Mouse (Mus musculus): Measurements from ENCODE around the gene Rel. TPM values are rescaled to one million over a fixed set of nuclear protein-coding genes. Genes with fewer than 3 reads are reported as not detected.

Gene Rel
- polyA plus RNA-seq, 1 experiment from 2014 or later: 0.96 TPM

- Histone ChIP-seq H3K4me1 (no peaks in the 10 kb centered on the region), H3K27ac (no peak overlapping the region), H3K4me2 (no peak overlapping the region), H3K9ac (no peak overlapping the region), H3K27me3 (no peaks in the 10 kb centered on the region), H3K36me3 (peaks cover 59% of the 10 kb centered on the region), H3K9me3 (no peaks in the 10 kb centered on the region), H3K4me3 (no peak overlapping the region)
- ATAC-seq (ENCODE audit: borderline replicate concordance, extremely low read depth, low FRiP score, low TSS enrichment): no peak
- 83% methylated on average over 3 of the region's 3 CpGs for WGBS
Measured at GRCm38 (mm10) chr11:23712299-23712698, 58.5 kb downstream of the Rel start.

GRCm38 (mm10) chr11:23704604-23705294 lies 66.0 kb downstream of the Rel start:
- Histone ChIP-seq H3K4me2 (no peak overlapping the region), H3K9ac (no peak overlapping the region), H3K9me3 (no peaks in the 10 kb centered on the region), H3K4me1 (no peaks in the 10 kb centered on the region), H3K4me3 (no peak overlapping the region), H3K27me3 (no peaks in the 10 kb centered on the region), H3K36me3 (peaks cover 24% of the 10 kb centered on the region), H3K27ac (no peak overlapping the region)
- WGBS: 88% methylated on average over 7 of the region's 7 CpGs
- ATAC-seq (ENCODE audit: borderline replicate concordance, extremely low read depth, low FRiP score, low TSS enrichment): no peak

- H3K9me3 ChIP-seq: no peaks in the 10 kb centered on the region
- 92% methylated on average over 3 of the region's 3 CpGs for WGBS
Measured at GRCm38 (mm10) chr11:23701831-23702230, 68.9 kb downstream of the Rel start.

GRCm38 (mm10) chr11:23699414-23700095 lies 71.2 kb downstream of the Rel start:
- ATAC-seq (ENCODE audit: borderline replicate concordance, extremely low read depth, low FRiP score, low TSS enrichment): no peak
- no peaks in the 10 kb centered on the region for H3K27me3 ChIP-seq
- no peak overlapping the region for H3K4me3 ChIP-seq
- H3K4me2 ChIP-seq: no peak overlapping the region
- H3K36me3 ChIP-seq: peaks cover 8% of the 10 kb centered on the region; the same call in 1 of the 2 replicates
- H3K9ac ChIP-seq: no peak overlapping the region
- no peaks in the 10 kb centered on the region for H3K4me1 ChIP-seq
- H3K27ac ChIP-seq: no peak overlapping the region
- WGBS: 64% methylated on average over 3 of the region's 3 CpGs
- no peaks in the 10 kb centered on the region for H3K9me3 ChIP-seq

More at GRCm38 (mm10) chr11:23701831-23702230, 68.9 kb downstream of the Rel start:
- Histone ChIP-seq H3K36me3 (peaks cover 12% of the 10 kb centered on the region; the same call in 1 of the 2 replicates), H3K9ac (no peak overlapping the region), H3K4me2 (no peak overlapping the region), H3K27ac (no peak overlapping the region), H3K27me3 (no peaks in the 10 kb centered on the region), H3K4me1 (no peaks in the 10 kb centered on the region), H3K4me3 (no peak overlapping the region)
- no peak for ATAC-seq (ENCODE audit: borderline replicate concordance, extremely low read depth, low FRiP score, low TSS enrichment)

GRCm38 (mm10) chr11:23698526-23698925 lies 72.2 kb downstream of the Rel start:
- no peak for ATAC-seq (ENCODE audit: borderline replicate concordance, extremely low read depth, low FRiP score, low TSS enrichment)
- Histone ChIP-seq H3K9me3 (no peaks in the 10 kb centered on the region), H3K4me1 (no peaks in the 10 kb centered on the region), H3K4me3 (no peak overlapping the region), H3K27ac (no peak overlapping the region), H3K9ac (no peak overlapping the region), H3K4me2 (no peak overlapping the region), H3K36me3 (peaks cover 4% of the 10 kb centered on the region; the same call in 1 of the 2 replicates), H3K27me3 (no peaks in the 10 kb centered on the region)
- WGBS: 63% methylated on average over 2 of the region's 2 CpGs

GRCm38 (mm10) chr11:23695847-23696246 lies 74.9 kb downstream of the Rel start:
- Histone ChIP-seq H3K4me1 (no peaks in the 10 kb centered on the region), H3K4me3 (no peak overlapping the region), H3K9ac (no peak overlapping the region), H3K9me3 (no peaks in the 10 kb centered on the region), H3K27me3 (no peaks in the 10 kb centered on the region), H3K27ac (no peak overlapping the region), H3K36me3 (no peaks in the 10 kb centered on the region), H3K4me2 (no peak overlapping the region)
- no peak for ATAC-seq (ENCODE audit: borderline replicate concordance, extremely low read depth, low FRiP score, low TSS enrichment)

GRCm38 (mm10) chr11:23693286-23693685 lies 77.5 kb downstream of the Rel start:
- no peak overlapping the region for H3K4me2 ChIP-seq
- whole genome bisulfite sequencing: 92% methylated on average over 2 of the region's 2 CpGs
- no peaks in the 10 kb centered on the region for H3K27me3 ChIP-seq
- H3K4me1 ChIP-seq: no peaks in the 10 kb centered on the region
- no peak overlapping the region for H3K9ac ChIP-seq
- H3K36me3 ChIP-seq: no peaks in the 10 kb centered on the region
- no peak for ATAC-seq (ENCODE audit: borderline replicate concordance, extremely low read depth, low FRiP score, low TSS enrichment)
- no peak overlapping the region for H3K4me3 ChIP-seq
- H3K27ac ChIP-seq: no peak overlapping the region
- no peaks in the 10 kb centered on the region for H3K9me3 ChIP-seq

GRCm38 (mm10) chr11:23688060-23688459 lies 82.7 kb downstream of the Rel start:
- H3K27ac ChIP-seq: no peak overlapping the region
- no peak overlapping the region for H3K4me2 ChIP-seq
- no peaks in the 10 kb centered on the region for H3K27me3 ChIP-seq
- ATAC-seq (ENCODE audit: borderline replicate concordance, extremely low read depth, low FRiP score, low TSS enrichment): no peak
- no peaks in the 10 kb centered on the region for H3K9me3 ChIP-seq
- no peak overlapping the region for H3K9ac ChIP-seq
- H3K36me3 ChIP-seq: no peaks in the 10 kb centered on the region
- no peak overlapping the region for H3K4me3 ChIP-seq
- 91% methylated on average over 1 of the region's 1 CpGs for WGBS
- H3K4me1 ChIP-seq: no peaks in the 10 kb centered on the region

Other genes starting within 250 kb of the Rel start
- gene 1700093K21Rik, start 249.8 kb downstream of the Rel start, polyA plus RNA-seq (2015; fragmentation: Nextera tagmentation; extraction: Ambion mirVana): not detected in 2 replicates
- gene 0610010F05Rik, start 137.3 kb downstream of the Rel start, polyA plus RNA-seq (2015; fragmentation: Nextera tagmentation; extraction: Ambion mirVana): 22.8 and 25.3 TPM in 2 replicates
- 19.1 and 20.6 TPM in 2 replicates for gene Pus10, start 105.3 kb downstream of the Rel start, polyA plus RNA-seq (2015; fragmentation: Nextera tagmentation; extraction: Ambion mirVana)
- gene Pex13, start 105.0 kb downstream of the Rel start, polyA plus RNA-seq (2015; fragmentation: Nextera tagmentation; extraction: Ambion mirVana): 26.7 and 33.3 TPM in 2 replicates
- gene Papolg, start 124.3 kb upstream of the Rel start, polyA plus RNA-seq (2015; fragmentation: Nextera tagmentation; extraction: Ambion mirVana): 14.1 and 14.5 TPM in 2 replicates